Mouse (Mus musculus) embryonic facial prominence, embryonic 11.5 days (tissue): ENCODE measurements around the gene Tbc1d10a. TPM values are rescaled to one million over a fixed set of nuclear protein-coding genes. Genes with fewer than 3 reads are reported as not detected.
"Not testable (repeated sequence)": the region's sequence is repeated elsewhere in the genome, so short reads cannot be mapped to it uniquely, and the experiment has no call there.

Source experiments
- ATAC-seq: fragments of 200-750 bp; cut with Nextera tagmentation; replicated peaks from 2 replicates; pipeline ENCODE4 v1.8.0; 2017; ENCODE audit warnings: low read depth; ENCODE audit not compliant: insufficient number of reproducible peaks, low FRiP score, low TSS enrichment
- DNase-seq: peaks from one replicate; pipeline ENCODE4 v3.0.0-alpha.2; 2015; ENCODE audit warnings: low spot score
- H3K27ac ChIP-seq: fragments of 300-500 bp; sonication (generic); replicated peaks from 2 replicates; pipeline ENCODE4 v1.5.1; 2014; ENCODE audit warnings: mild to moderate bottlenecking, low read depth, low read length, control low read depth
- H3K27me3 ChIP-seq: fragments of 300-500 bp; sonication (generic); 2 replicates; pipeline ENCODE4 v1.6.1; 2014; ENCODE audit warnings: mild to moderate bottlenecking, low read length, moderate library complexity, mixed read lengths; ENCODE audit not compliant: control insufficient read depth, insufficient read depth
- H3K36me3 ChIP-seq: fragments of 300-500 bp; sonication (generic); replicated peaks from 2 replicates; pipeline ENCODE4 v1.6.1; 2014; ENCODE audit warnings: low read depth, mild to moderate bottlenecking, low read length, moderate library complexity, mixed read lengths; ENCODE audit not compliant: control insufficient read depth, insufficient read depth
- H3K4me1 ChIP-seq: fragments of 300-500 bp; sonication (generic); 2 replicates; pipeline ENCODE4 v1.6.1; 2014; ENCODE audit warnings: low read length, mixed read lengths; ENCODE audit not compliant: control insufficient read depth, insufficient read depth
- H3K4me2 ChIP-seq: fragments of 300-500 bp; sonication (generic); 2 replicates; pipeline ENCODE4 v1.6.1; 2014; ENCODE audit warnings: low read depth, mild to moderate bottlenecking, control low read depth, low read length, moderate library complexity
- H3K4me3 ChIP-seq: fragments of 300-500 bp; sonication (generic); 2 replicates; pipeline ENCODE4 v1.5.1; 2014; ENCODE audit warnings: low read depth, low read length, control low read depth
- H3K9ac ChIP-seq: fragments of 300-500 bp; sonication (generic); replicated peaks from 2 replicates; pipeline ENCODE4 v1.6.1; 2014; ENCODE audit warnings: mild to moderate bottlenecking, control low read depth, low read length
- H3K9me3 ChIP-seq: fragments of 300-500 bp; sonication (generic); replicated peaks from 2 replicates; pipeline ENCODE4 v1.6.1; 2016; ENCODE audit warnings: mild to moderate bottlenecking, low read length, inconsistent platforms, mixed read lengths; ENCODE audit not compliant: control insufficient read depth
- WGBS: fragments of 180-500 bp; shearing (Covaris S2); extraction: QIAGEN DNeasy Blood & Tissue Kit; methylation state at CpG from one replicate; pipeline ENCODE4 v1.1.7; 2014; 5-methylcytosine and 5-hydroxymethylcytosine counted together
- polyA plus RNA-seq: library from polyadenylated mRNA; unstranded; fragments of >200 nt; fragmentation: Nextera tagmentation; extraction: Ambion mirVana; gene quantifications from 2 replicates; pipeline ENCODE4 v1.2.1, GENCODE M21; 2014

The Tbc1d10a gene
- polyA plus RNA-seq, 1 experiment from 2014 or later = 15.9 TPM

- Histone ChIP-seq H3K9ac (no peak overlapping the region), H3K9me3 (no peaks in the 10 kb centered on the region), H3K36me3 (peaks cover 17% of the 10 kb centered on the region), H3K4me3 (no peak overlapping the region), H3K27me3 (no peaks in the 10 kb centered on the region), H3K4me2 (no peak overlapping the region), H3K4me1 (no peaks in the 10 kb centered on the region), H3K27ac (no peak overlapping the region)
- DNase-seq = peak; percentile 53
- WGBS = 75% methylated on average over 2 of the region's 2 CpGs
- 0 out of 2 replicates have a peak, but pooled peaks have one; percentile 18 for ATAC-seq
These were observed 21.9 kb upstream of the Tbc1d10a start for GRCm38 (mm10) chr11:4164701-4165100.

GRCm38 (mm10) chr11:4166467-4167090, 20.0 kb upstream of the Tbc1d10a start:
- no peak for ATAC-seq
- no peaks in the 10 kb centered on the region for H3K9me3 ChIP-seq
- peaks cover 20% of the 10 kb centered on the region for H3K36me3 ChIP-seq

GRCm38 (mm10) chr11:4174586-4174985, 12.0 kb upstream of the Tbc1d10a start:
- H3K4me3 ChIP-seq = no peak overlapping the region
- peaks cover 57% of the 10 kb centered on the region for H3K36me3 ChIP-seq
- no peak for ATAC-seq
- H3K9me3 ChIP-seq = no peaks in the 10 kb centered on the region
- DNase-seq = no peak
- H3K27ac ChIP-seq = no peak overlapping the region
- no peaks in the 10 kb centered on the region for H3K4me1 ChIP-seq
- H3K4me2 ChIP-seq = no peak overlapping the region
- H3K9ac ChIP-seq = no peak overlapping the region
- WGBS = 91% methylated on average over 5 of the region's 5 CpGs
- no peaks in the 10 kb centered on the region for H3K27me3 ChIP-seq

More at GRCm38 (mm10) chr11:4166467-4167090, 20.0 kb upstream of the Tbc1d10a start:
- Histone ChIP-seq H3K27ac (no peak overlapping the region), H3K27me3 (no peaks in the 10 kb centered on the region), H3K4me1 (no peaks in the 10 kb centered on the region), H3K9ac (no peak overlapping the region), H3K4me2 (no peak overlapping the region), H3K4me3 (no peak overlapping the region)
- no peak for DNase-seq
- 92% methylated on average over 7 of the region's 7 CpGs for WGBS

- no peak overlapping the region for H3K4me2 ChIP-seq
- H3K27me3 ChIP-seq = no peaks in the 10 kb centered on the region
- ATAC-seq (no peak), DNase-seq (no peak)
- 82% methylated on average over 4 of the region's 4 CpGs for WGBS
- H3K9ac ChIP-seq = no peak overlapping the region
- H3K36me3 ChIP-seq = peaks cover 62% of the 10 kb centered on the region
- H3K9me3 ChIP-seq = no peaks in the 10 kb centered on the region
- no peak overlapping the region for H3K27ac ChIP-seq
- H3K4me1 ChIP-seq = no peaks in the 10 kb centered on the region
- no peak overlapping the region for H3K4me3 ChIP-seq
These were observed 8.9 kb upstream of the Tbc1d10a start for GRCm38 (mm10) chr11:4177716-4178115.

- Histone ChIP-seq H3K9me3 (no peaks in the 10 kb centered on the region), H3K9ac (no peak overlapping the region), H3K4me3 (no peak overlapping the region), H3K4me1 (no peaks in the 10 kb centered on the region), H3K36me3 (peaks cover 31% of the 10 kb centered on the region), H3K27me3 (no peaks in the 10 kb centered on the region), H3K4me2 (no peak overlapping the region), H3K27ac (no peak overlapping the region)
- WGBS = 14% methylated on average over 1 of the region's 1 CpGs
- DNase-seq (no peak), ATAC-seq (no peak)
These were observed 4.5 kb upstream of the Tbc1d10a start for GRCm38 (mm10) chr11:4182061-4182460.

- no peak for ATAC-seq
- H3K36me3 ChIP-seq = peaks cover 20% of the 10 kb centered on the region
These were observed 3.1 kb upstream of the Tbc1d10a start for GRCm38 (mm10) chr11:4183511-4183910.

GRCm38 (mm10) chr11:4184251-4184952, 2.2 kb upstream of the Tbc1d10a start:
- Histone ChIP-seq H3K27ac (no peak overlapping the region), H3K9ac (no peak overlapping the region), H3K36me3 (peaks cover 11% of the 10 kb centered on the region), H3K27me3 (no peaks in the 10 kb centered on the region), H3K9me3 (no peaks in the 10 kb centered on the region), H3K4me1 (no peaks in the 10 kb centered on the region; the same call in 1 of the 2 replicates), H3K4me3 (no peak overlapping the region), H3K4me2 (no peak overlapping the region)
- no peak for ATAC-seq
- DNase-seq = no peak
- 75% methylated on average over 4 of the region's 4 CpGs for WGBS

More at GRCm38 (mm10) chr11:4183511-4183910, 3.1 kb upstream of the Tbc1d10a start:
- H3K4me2 ChIP-seq = no peak overlapping the region
- no peak overlapping the region for H3K27ac ChIP-seq
- H3K27me3 ChIP-seq = no peaks in the 10 kb centered on the region
- no peaks in the 10 kb centered on the region for H3K9me3 ChIP-seq
- no peaks in the 10 kb centered on the region; the same call in 1 of the 2 replicates for H3K4me1 ChIP-seq
- no peak overlapping the region for H3K9ac ChIP-seq
- H3K4me3 ChIP-seq = no peak overlapping the region
- no peak for DNase-seq

- not testable (repeated sequence) for H3K9ac ChIP-seq, H3K4me1 ChIP-seq, DNase-seq, H3K4me3 ChIP-seq, H3K4me2 ChIP-seq, H3K27ac ChIP-seq, H3K36me3 ChIP-seq, H3K27me3 ChIP-seq, ATAC-seq, H3K9me3 ChIP-seq
- WGBS = 87% methylated on average over 6 of the region's 6 CpGs
These were observed 1.1 kb upstream of the Tbc1d10a start for GRCm38 (mm10) chr11:4185480-4185879.
